Mouse (Mus musculus) embryonic facial prominence, embryonic 12.5 days (tissue): Measurements from ENCODE around the gene Eif1ad. TPM values are rescaled to one million over a fixed set of nuclear protein-coding genes. Genes with fewer than 3 reads are reported as not detected.
"Not testable (repeated sequence)": the region's sequence is repeated elsewhere in the genome, so short reads cannot be mapped to it uniquely, and the experiment has no call there.

Experiments
- ATAC-seq: fragments of 200-750 bp; cut with Nextera tagmentation; 2 replicates; pipeline ENCODE4 v1.8.0; 2017; ENCODE audit not compliant: insufficient number of reproducible peaks, insufficient read depth, low FRiP score, low TSS enrichment
- H3K27ac ChIP-seq: fragments of 300-500 bp; sonication (generic); 2 replicates; pipeline ENCODE4 v1.5.1; 2016; ENCODE audit warnings: mild to moderate bottlenecking
- H3K27me3 ChIP-seq: fragments of 300-500 bp; sonication (generic); 2 replicates; pipeline ENCODE4 v1.6.1; 2016; ENCODE audit warnings: mild to moderate bottlenecking, moderate library complexity
- H3K36me3 ChIP-seq: fragments of 300-500 bp; sonication (generic); 2 replicates; pipeline ENCODE4 v1.6.1; 2016; ENCODE audit warnings: mild to moderate bottlenecking
- H3K4me1 ChIP-seq: fragments of 300-500 bp; sonication (generic); 2 replicates; pipeline ENCODE4 v1.6.1; 2016
- H3K4me2 ChIP-seq: fragments of 300-500 bp; sonication (generic); replicated peaks from 2 replicates; pipeline ENCODE4 v1.6.1; 2016; ENCODE audit warnings: mild to moderate bottlenecking, moderate library complexity
- H3K4me3 ChIP-seq: fragments of 300-500 bp; sonication (generic); 2 replicates; pipeline ENCODE4 v1.5.1; 2016; ENCODE audit warnings: mild to moderate bottlenecking
- H3K9ac ChIP-seq: fragments of 300-500 bp; sonication (generic); 2 replicates; pipeline ENCODE4 v1.6.1; 2016; ENCODE audit warnings: mild to moderate bottlenecking, moderate library complexity
- H3K9me3 ChIP-seq: fragments of 300-500 bp; sonication (generic); 2 replicates; pipeline ENCODE4 v1.6.1; 2016; ENCODE audit warnings: mild to moderate bottlenecking, moderate library complexity
- WGBS: fragments of 180-500 bp; shearing (Covaris S2); methylation state at CpG from one replicate; pipeline ENCODE4 v1.1.7; 2016; 5-methylcytosine and 5-hydroxymethylcytosine counted together
- polyA plus RNA-seq: library from polyadenylated mRNA; unstranded; fragments of >200 nt; fragmentation: Nextera tagmentation; extraction: Ambion mirVana; gene quantifications from 2 replicates; pipeline ENCODE4 v1.2.1, GENCODE M21; 2016

Eif1ad gene
- 63.5 and 66.8 TPM in 2 replicates for polyA plus RNA-seq

GRCm38 (mm10) chr19:5366175-5367052, at the start of gene Eif1ad:
Gene Eif1ad, plus strand, starts transcription at chr19:5366741.
- peak within 1 kb of the TSS; percentile 99 for H3K4me3 ChIP-seq
- peaks cover 14% of the 10 kb centered on the region for H3K4me1 ChIP-seq
- H3K9ac ChIP-seq: peak within 1 kb of the TSS; percentile 89
- peak within 1 kb of the TSS; percentile 88 for H3K4me2 ChIP-seq
- H3K27ac ChIP-seq: peak within 1 kb of the TSS; percentile 97
- under 1% methylated on average over 82 of the region's 92 CpGs for WGBS
- H3K27me3 ChIP-seq: no peaks in the 10 kb centered on the region
- peak; percentile 90 for ATAC-seq
- peaks cover 49% of the 10 kb centered on the region for H3K36me3 ChIP-seq
- no peaks in the 10 kb centered on the region for H3K9me3 ChIP-seq

GRCm38 (mm10) chr19:5323801-5324200, 42.7 kb upstream of the Eif1ad start:
- no peaks in the 10 kb centered on the region for H3K9me3 ChIP-seq
- no peaks in the 10 kb centered on the region for H3K36me3 ChIP-seq
- H3K27me3 ChIP-seq: no peaks in the 10 kb centered on the region
- H3K4me2 ChIP-seq: no peak overlapping the region
- ATAC-seq: no peak
- H3K4me1 ChIP-seq: no peaks in the 10 kb centered on the region
- no peak overlapping the region for H3K27ac ChIP-seq
- no peak overlapping the region for H3K9ac ChIP-seq
- 62% methylated on average over 17 of the region's 17 CpGs for WGBS
- no peak overlapping the region for H3K4me3 ChIP-seq

GRCm38 (mm10) chr19:5327970-5328369, 38.6 kb upstream of the Eif1ad start:
- H3K4me1 ChIP-seq: no peaks in the 10 kb centered on the region
- no peak for ATAC-seq
- 67% methylated on average over 19 of the region's 19 CpGs for WGBS

GRCm38 (mm10) chr19:5334741-5335140, 31.8 kb upstream of the Eif1ad start:
- no peak overlapping the region for H3K4me2 ChIP-seq
- H3K9ac ChIP-seq: no peak overlapping the region
- no peaks in the 10 kb centered on the region for H3K4me1 ChIP-seq
- no peak overlapping the region for H3K4me3 ChIP-seq
- H3K36me3 ChIP-seq: no peaks in the 10 kb centered on the region
- no peaks in the 10 kb centered on the region for H3K27me3 ChIP-seq
- WGBS: 71% methylated on average over 5 of the region's 5 CpGs
- no peak for ATAC-seq
- H3K27ac ChIP-seq: no peak overlapping the region
- H3K9me3 ChIP-seq: no peaks in the 10 kb centered on the region

More at GRCm38 (mm10) chr19:5327970-5328369, 38.6 kb upstream of the Eif1ad start:
- H3K4me2 ChIP-seq: no peak overlapping the region
- H3K9me3 ChIP-seq: no peaks in the 10 kb centered on the region
- H3K9ac ChIP-seq: no peak overlapping the region; the same call in 1 of the 2 replicates
- no peak overlapping the region for H3K27ac ChIP-seq
- no peaks in the 10 kb centered on the region for H3K27me3 ChIP-seq
- no peaks in the 10 kb centered on the region for H3K36me3 ChIP-seq
- no peak overlapping the region for H3K4me3 ChIP-seq

- no peaks in the 10 kb centered on the region for H3K9me3 ChIP-seq
- no peak within 1 kb of the TSS for H3K4me2 ChIP-seq
- no peak for ATAC-seq
- 86% methylated on average over 6 of the region's 6 CpGs for WGBS
- H3K4me1 ChIP-seq: no peaks in the 10 kb centered on the region
- no peaks in the 10 kb centered on the region for H3K36me3 ChIP-seq
- no peak within 1 kb of the TSS for H3K9ac ChIP-seq
- no peak within 1 kb of the TSS for H3K4me3 ChIP-seq
- no peaks in the 10 kb centered on the region for H3K27me3 ChIP-seq
- no peak within 1 kb of the TSS for H3K27ac ChIP-seq
Measured at GRCm38 (mm10) chr19:5335441-5335840, 31.1 kb upstream of the Eif1ad start, which contains the start of gene Catsper1. Gene Catsper1, plus strand, starts transcription at chr19:5335741.

- H3K4me3 ChIP-seq: no peak overlapping the region
- no peaks in the 10 kb centered on the region for H3K4me1 ChIP-seq
- no peak overlapping the region for H3K27ac ChIP-seq
- no peak overlapping the region for H3K9ac ChIP-seq
- no peak overlapping the region for H3K4me2 ChIP-seq
- no peak for ATAC-seq
- H3K9me3 ChIP-seq: no peaks in the 10 kb centered on the region
- no peaks in the 10 kb centered on the region for H3K36me3 ChIP-seq
- WGBS: 21% methylated on average over 5 of the region's 5 CpGs
- H3K27me3 ChIP-seq: no peaks in the 10 kb centered on the region
Measured at GRCm38 (mm10) chr19:5337975-5338374, 28.6 kb upstream of the Eif1ad start.

- H3K27me3 ChIP-seq: no peaks in the 10 kb centered on the region
- 87% methylated on average over 7 of the region's 7 CpGs for WGBS
- H3K4me2 ChIP-seq: no peak overlapping the region
- H3K9ac ChIP-seq: no peak overlapping the region
- no peak for ATAC-seq
- no peaks in the 10 kb centered on the region for H3K36me3 ChIP-seq
- H3K4me3 ChIP-seq: no peak overlapping the region
- no peaks in the 10 kb centered on the region for H3K9me3 ChIP-seq
- no peaks in the 10 kb centered on the region for H3K4me1 ChIP-seq
- no peak overlapping the region for H3K27ac ChIP-seq
Measured at GRCm38 (mm10) chr19:5341360-5341759, 25.2 kb upstream of the Eif1ad start.

- Histone ChIP-seq H3K27ac (no peak overlapping the region), H3K9ac (no peak overlapping the region), H3K36me3 (no peaks in the 10 kb centered on the region), H3K9me3 (no peaks in the 10 kb centered on the region), H3K4me2 (no peak overlapping the region), H3K4me3 (no peak overlapping the region), H3K27me3 (peaks cover 17% of the 10 kb centered on the region), H3K4me1 (0 out of 2 replicates have a peak, but pooled peaks cover 5% of the 10 kb centered on the region)
- WGBS: 61% methylated on average over 6 of the region's 6 CpGs
- no peak for ATAC-seq
Measured at GRCm38 (mm10) chr19:5345297-5346131, 21.0 kb upstream of the Eif1ad start.

- H3K9me3 ChIP-seq: no peaks in the 10 kb centered on the region
- H3K4me1 ChIP-seq: 0 out of 2 replicates have a peak, but pooled peaks cover 5% of the 10 kb centered on the region
- ATAC-seq: no peak
- H3K4me3 ChIP-seq: no peak overlapping the region
- no peak overlapping the region for H3K27ac ChIP-seq
- 76% methylated on average over 6 of the region's 6 CpGs for WGBS
- H3K4me2 ChIP-seq: no peak overlapping the region
- H3K9ac ChIP-seq: no peak overlapping the region
- H3K36me3 ChIP-seq: no peaks in the 10 kb centered on the region
- H3K27me3 ChIP-seq: peaks cover 17% of the 10 kb centered on the region
Measured at GRCm38 (mm10) chr19:5348064-5348463, 18.5 kb upstream of the Eif1ad start.

GRCm38 (mm10) chr19:5348526-5349501, 17.7 kb upstream of the Eif1ad start:
- H3K4me2 ChIP-seq: peak overlapping the region; percentile 67
- H3K4me3 ChIP-seq: peak overlapping the region; percentile 35
- no peaks in the 10 kb centered on the region for H3K9me3 ChIP-seq
- H3K4me1 ChIP-seq: 0 out of 2 replicates have a peak, but pooled peaks cover 5% of the 10 kb centered on the region
- H3K27me3 ChIP-seq: peaks cover 17% of the 10 kb centered on the region
- H3K36me3 ChIP-seq: no peaks in the 10 kb centered on the region
- H3K9ac ChIP-seq: peak overlapping the region; percentile 48
- peak; percentile 30; the same call in 1 of the 2 replicates for ATAC-seq
- 4% methylated on average over 34 of the region's 34 CpGs for WGBS
- H3K27ac ChIP-seq: no peak overlapping the region

GRCm38 (mm10) chr19:5349502-5349873, 17.1 kb upstream of the Eif1ad start, which contains the start of gene Cst6:
Gene Cst6, minus strand, starts transcription at chr19:5349574.
- not testable (repeated sequence) for ATAC-seq, H3K4me1 ChIP-seq, H3K9me3 ChIP-seq, H3K36me3 ChIP-seq, H3K27ac ChIP-seq
- peak within 1 kb of the TSS; percentile 67 for H3K4me2 ChIP-seq
- H3K9ac ChIP-seq: peak within 1 kb of the TSS; percentile 48
- 62% methylated on average over 6 of the region's 6 CpGs for WGBS
- H3K27me3 ChIP-seq: peaks cover 17% of the 10 kb centered on the region
- peak within 1 kb of the TSS; percentile 35 for H3K4me3 ChIP-seq
